Mouse (Mus musculus) neural tube, embryonic 11.5 days (tissue): ENCODE results near the gene Chga. TPM values are rescaled to one million over a fixed set of nuclear protein-coding genes. Genes with fewer than 3 reads are reported as not detected.

Experiments
- ATAC-seq: fragments of 200-750 bp; cut with Nextera tagmentation; 2 replicates; pipeline ENCODE4 v1.8.0; 2017; ENCODE audit warnings: moderate number of reproducible peaks, mild to moderate bottlenecking, moderate TSS enrichment, moderate library complexity; ENCODE audit not compliant: insufficient read depth, low FRiP score, low TSS enrichment
- DNase-seq: peaks from one replicate; pipeline ENCODE4 v3.0.0-alpha.2; 2015; ENCODE audit warnings: low spot score
- H3K27ac ChIP-seq: fragments of 300-500 bp; sonication (generic); 2 replicates; pipeline ENCODE4 v1.5.1; 2014; ENCODE audit warnings: low read depth, mild to moderate bottlenecking, low read length
- H3K27me3 ChIP-seq: fragments of 300-500 bp; sonication (generic); 2 replicates; pipeline ENCODE4 v1.6.1; 2014; ENCODE audit warnings: mild to moderate bottlenecking, low read length, mixed read lengths; ENCODE audit not compliant: control insufficient read depth, insufficient read depth
- H3K36me3 ChIP-seq: fragments of 300-500 bp; sonication (generic); 2 replicates; pipeline ENCODE4 v1.6.1; 2014; ENCODE audit warnings: mild to moderate bottlenecking, low read length, moderate library complexity, mixed read lengths; ENCODE audit not compliant: control insufficient read depth, insufficient read depth
- H3K4me1 ChIP-seq: fragments of 300-500 bp; sonication (generic); 2 replicates; pipeline ENCODE4 v1.6.1; 2014; ENCODE audit warnings: low read length, mixed read lengths; ENCODE audit not compliant: control insufficient read depth, insufficient read depth
- H3K4me2 ChIP-seq: fragments of 300-500 bp; sonication (generic); 2 replicates; pipeline ENCODE4 v1.6.1; 2014; ENCODE audit warnings: low read depth, mild to moderate bottlenecking, moderate library complexity
- H3K4me3 ChIP-seq: fragments of 300-500 bp; sonication (generic); 2 replicates; pipeline ENCODE4 v1.5.1; 2014; ENCODE audit warnings: low read depth, low read length
- H3K9ac ChIP-seq: fragments of 300-500 bp; sonication (generic); 2 replicates; pipeline ENCODE4 v1.6.1; 2014; ENCODE audit warnings: mild to moderate bottlenecking, low read length
- H3K9me3 ChIP-seq: fragments of 300-500 bp; sonication (generic); 2 replicates; pipeline ENCODE4 v1.6.1; 2016; ENCODE audit warnings: low read length; ENCODE audit not compliant: control insufficient read depth
- WGBS: fragments of 180-500 bp; shearing (Covaris S2); extraction: QIAGEN DNeasy Blood & Tissue Kit; methylation state at CpG from one replicate; pipeline ENCODE4 v1.1.7; 2014; 5-methylcytosine and 5-hydroxymethylcytosine counted together
- polyA plus RNA-seq: library from polyadenylated mRNA; unstranded; fragments of >200 nt; fragmentation: Nextera tagmentation; extraction: Ambion mirVana; gene quantifications from 2 replicates; pipeline ENCODE4 v1.2.1, GENCODE M21; 2014

Gene Chga
- polyA plus RNA-seq: 26.4 and 29.0 TPM in 2 replicates

DNA sequence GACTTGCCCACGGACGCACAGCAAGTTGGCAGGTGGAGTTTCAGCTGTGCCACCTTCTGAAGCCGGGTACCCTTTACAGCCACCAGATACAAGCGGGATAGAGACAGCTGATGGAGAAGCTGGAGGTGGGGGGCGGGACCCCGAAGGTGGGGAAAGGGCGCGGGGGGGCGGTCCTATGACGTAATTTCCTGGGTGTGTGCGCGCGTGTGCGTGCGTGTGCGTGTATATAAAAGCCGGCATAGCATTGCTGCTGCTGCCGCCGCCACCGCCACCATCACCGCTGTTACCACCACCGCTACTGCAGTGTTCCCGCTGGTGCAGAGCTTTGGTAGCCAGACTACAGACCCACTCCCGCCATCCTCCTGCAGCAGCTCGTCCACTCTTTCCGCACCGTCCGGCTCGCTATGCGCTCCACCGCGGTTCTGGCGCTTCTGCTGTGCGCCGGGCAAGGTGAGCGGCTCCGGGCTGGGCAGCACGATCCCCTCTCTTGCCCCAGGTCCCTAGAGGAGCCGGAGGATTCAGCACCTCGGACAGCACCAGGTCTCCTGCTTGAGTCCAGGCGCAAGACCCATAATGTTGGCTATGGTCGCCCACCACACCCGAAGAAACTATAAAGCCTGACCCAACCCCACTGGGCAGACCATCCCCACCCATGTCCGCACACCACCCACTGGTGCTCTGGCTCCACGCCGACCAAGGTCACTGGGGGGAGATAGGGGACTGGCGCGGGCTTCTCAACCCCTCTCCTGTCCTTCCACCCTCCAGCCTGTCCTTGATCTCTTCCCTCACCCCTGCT lies at the start of gene Chga:
Gene Chga, plus strand, starts transcription at position 249 of the 796 bp plus-strand sequence.
- Histone ChIP-seq H3K4me2 (peak within 1 kb of the TSS; percentile 55), H3K9me3 (no peaks in the 10 kb centered on the region), H3K4me3 (peak within 1 kb of the TSS; percentile 51), H3K36me3 (no peaks in the 10 kb centered on the region), H3K27me3 (0 out of 2 replicates have a peak, but pooled peaks cover 7% of the 10 kb centered on the region), H3K4me1 (peaks cover 4% of the 10 kb centered on the region; the same call in 1 of the 2 replicates), H3K27ac (0 out of 2 replicates have a peak within 1 kb of the TSS, but pooled peaks have one; percentile 34), H3K9ac (peak within 1 kb of the TSS; percentile 60)
- DNase-seq: peak; percentile 84
- ATAC-seq: peak; percentile 72
- 2% methylated on average over 44 of the region's 48 CpGs for WGBS

DNA sequence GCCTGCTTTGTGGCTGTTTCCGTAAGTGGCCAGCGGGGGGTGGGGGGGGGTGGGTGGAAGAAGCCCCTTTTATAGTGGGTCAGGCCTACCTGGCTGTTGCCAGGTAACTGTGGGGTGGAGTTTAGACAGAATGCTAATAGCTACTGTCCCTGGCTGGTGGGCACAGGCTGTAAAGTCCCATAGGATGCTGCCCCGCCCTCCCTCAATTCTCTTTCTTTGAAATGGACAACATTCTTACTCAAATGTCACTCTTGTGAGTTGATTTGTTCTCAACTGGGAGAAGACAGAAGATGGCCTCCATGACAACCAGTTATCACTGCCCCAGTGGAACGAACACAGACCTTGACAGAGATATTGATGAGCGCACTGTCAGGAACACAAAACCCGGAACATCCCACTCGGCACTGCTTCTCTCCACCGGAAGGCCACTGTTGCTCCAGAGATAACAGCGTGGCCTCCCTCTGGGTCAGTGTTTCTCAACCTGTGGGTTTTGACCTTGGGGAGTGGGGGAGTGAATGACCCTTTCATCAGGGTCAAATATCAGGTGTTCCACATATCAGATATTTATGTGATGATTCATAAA lies 49.5 kb upstream of the Chga start:
- H3K4me3 ChIP-seq: no peak overlapping the region
- no peaks in the 10 kb centered on the region for H3K36me3 ChIP-seq
- H3K27me3 ChIP-seq: no peaks in the 10 kb centered on the region
- H3K4me1 ChIP-seq: no peaks in the 10 kb centered on the region
- WGBS: 56% methylated on average over 9 of the region's 9 CpGs
- DNase-seq (no peak), ATAC-seq (no peak)
- H3K4me2 ChIP-seq: no peak overlapping the region
- H3K9ac ChIP-seq: no peak overlapping the region
- H3K9me3 ChIP-seq: no peaks in the 10 kb centered on the region
- no peak overlapping the region for H3K27ac ChIP-seq

DNA sequence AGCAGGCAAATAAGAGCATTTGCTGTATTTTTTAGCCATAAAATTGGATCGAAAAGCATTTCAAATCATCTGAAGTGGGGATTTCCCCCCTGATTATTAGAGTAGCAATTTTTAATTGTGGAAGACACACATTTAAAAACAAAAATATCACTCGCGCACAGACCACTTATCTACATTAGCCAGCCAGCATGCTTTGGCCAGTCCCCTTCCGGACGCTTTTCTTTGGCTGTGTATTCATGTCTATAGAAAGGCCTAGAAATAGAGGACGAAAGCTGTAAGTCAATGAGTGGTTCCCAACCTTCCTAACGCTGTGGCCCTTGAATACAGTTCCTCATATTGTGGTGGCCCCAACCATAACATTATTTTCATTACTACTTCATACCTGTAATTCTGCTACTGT lies 48.8 kb upstream of the Chga start:
- no peak for ATAC-seq
- Histone ChIP-seq H3K27me3 (no peaks in the 10 kb centered on the region), H3K4me2 (no peak overlapping the region), H3K4me3 (no peak overlapping the region), H3K4me1 (no peaks in the 10 kb centered on the region), H3K9ac (no peak overlapping the region), H3K36me3 (no peaks in the 10 kb centered on the region), H3K27ac (no peak overlapping the region), H3K9me3 (no peaks in the 10 kb centered on the region)
- 91% methylated on average over 7 of the region's 7 CpGs for WGBS
- DNase-seq: no peak

DNA sequence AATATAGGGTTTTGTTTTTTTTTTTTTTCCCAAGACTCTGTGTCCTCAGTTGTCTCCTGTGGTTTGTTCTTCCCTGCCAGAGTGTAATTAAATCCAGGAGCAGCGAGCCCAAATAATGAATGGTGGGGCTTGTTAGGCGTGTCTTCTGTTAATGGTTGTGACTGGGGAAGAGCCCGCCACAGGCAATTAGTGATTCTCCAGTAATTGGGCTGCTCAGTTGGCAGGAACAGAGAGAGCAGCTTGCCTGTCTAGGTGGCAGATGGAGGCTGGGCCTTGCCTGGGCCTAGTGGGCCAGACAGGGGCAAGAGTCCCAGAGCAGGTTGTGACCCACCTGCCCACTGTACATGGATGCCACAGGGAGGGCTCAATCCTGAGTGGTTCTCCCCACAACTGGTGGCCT lies 43.4 kb upstream of the Chga start:
- Histone ChIP-seq H3K36me3 (no peaks in the 10 kb centered on the region), H3K4me3 (no peak overlapping the region), H3K4me1 (no peaks in the 10 kb centered on the region), H3K27me3 (no peaks in the 10 kb centered on the region), H3K27ac (no peak overlapping the region), H3K9ac (no peak overlapping the region), H3K4me2 (no peak overlapping the region), H3K9me3 (no peaks in the 10 kb centered on the region)
- ATAC-seq (no peak), DNase-seq (no peak)
- WGBS: 10% methylated on average over 3 of the region's 3 CpGs

- no peak overlapping the region for H3K4me3 ChIP-seq
- no peaks in the 10 kb centered on the region for H3K27me3 ChIP-seq
- no peaks in the 10 kb centered on the region for H3K9me3 ChIP-seq
- no peak overlapping the region for H3K9ac ChIP-seq
- no peaks in the 10 kb centered on the region for H3K4me1 ChIP-seq
- no peak for DNase-seq
- H3K4me2 ChIP-seq: no peak overlapping the region
- WGBS: 80% methylated on average over 6 of the region's 6 CpGs
- H3K36me3 ChIP-seq: no peaks in the 10 kb centered on the region
- no peak for ATAC-seq
- no peak overlapping the region for H3K27ac ChIP-seq
Observed at GRCm38 (mm10) chr12:102514151-102514550, 40.6 kb upstream of the Chga start.

GRCm38 (mm10) chr12:102514751-102515150 lies 40.0 kb upstream of the Chga start:
- no peaks in the 10 kb centered on the region for H3K9me3 ChIP-seq
- WGBS: 80% methylated on average over 6 of the region's 6 CpGs

GRCm38 (mm10) chr12:102516151-102516550 lies 38.6 kb upstream of the Chga start:
- no peak overlapping the region for H3K9ac ChIP-seq
- DNase-seq: no peak
- H3K27ac ChIP-seq: no peak overlapping the region
- H3K4me3 ChIP-seq: no peak overlapping the region
- H3K4me1 ChIP-seq: no peaks in the 10 kb centered on the region
- no peaks in the 10 kb centered on the region for H3K36me3 ChIP-seq
- H3K4me2 ChIP-seq: no peak overlapping the region
- WGBS: 86% methylated on average over 4 of the region's 4 CpGs
- no peak for ATAC-seq
- no peaks in the 10 kb centered on the region for H3K9me3 ChIP-seq
- H3K27me3 ChIP-seq: no peaks in the 10 kb centered on the region

More at GRCm38 (mm10) chr12:102514751-102515150, 40.0 kb upstream of the Chga start:
- H3K4me3 ChIP-seq: no peak overlapping the region
- H3K9ac ChIP-seq: no peak overlapping the region
- H3K4me1 ChIP-seq: no peaks in the 10 kb centered on the region
- no peak for DNase-seq
- no peaks in the 10 kb centered on the region for H3K36me3 ChIP-seq
- H3K4me2 ChIP-seq: no peak overlapping the region
- ATAC-seq: no peak
- no peaks in the 10 kb centered on the region for H3K27me3 ChIP-seq
- no peak overlapping the region for H3K27ac ChIP-seq

- H3K4me3 ChIP-seq: no peak overlapping the region
- H3K9me3 ChIP-seq: no peaks in the 10 kb centered on the region
- DNase-seq: no peak
- H3K4me2 ChIP-seq: no peak overlapping the region
- no peaks in the 10 kb centered on the region for H3K27me3 ChIP-seq
- no peaks in the 10 kb centered on the region for H3K4me1 ChIP-seq
- H3K36me3 ChIP-seq: no peaks in the 10 kb centered on the region
- ATAC-seq: no peak
- H3K9ac ChIP-seq: no peak overlapping the region
- 80% methylated on average over 13 of the region's 13 CpGs for WGBS
- H3K27ac ChIP-seq: no peak overlapping the region
Observed at GRCm38 (mm10) chr12:102517647-102518046, 37.1 kb upstream of the Chga start.
